Mouse (Mus musculus) heart, embryonic 11.5 days (tissue): Measurements from ENCODE around the gene Slc9a9. TPM values are rescaled to one million over a fixed set of nuclear protein-coding genes. Genes with fewer than 3 reads are reported as not detected.

Experiments used
- ATAC-seq: fragments of 200-750 bp; cut with Nextera tagmentation; replicated peaks from 2 replicates; pipeline ENCODE4 v1.8.0; 2017; ENCODE audit warnings: moderate library complexity; ENCODE audit not compliant: insufficient number of reproducible peaks, low FRiP score, low TSS enrichment
- H3K27ac ChIP-seq: fragments of 300-500 bp; sonication (generic); 2 replicates; pipeline ENCODE4 v1.5.1; 2014; ENCODE audit warnings: mild to moderate bottlenecking, low read depth, low read length
- H3K27me3 ChIP-seq: fragments of 300-500 bp; sonication (generic); 2 replicates; pipeline ENCODE4 v1.6.1; 2014; ENCODE audit warnings: mild to moderate bottlenecking, low read length, mixed read lengths; ENCODE audit not compliant: control insufficient read depth, insufficient read depth
- H3K36me3 ChIP-seq: fragments of 300-500 bp; sonication (generic); 2 replicates; pipeline ENCODE4 v1.6.1; 2014; ENCODE audit warnings: mild to moderate bottlenecking, low read length, moderate library complexity, mixed read lengths; ENCODE audit not compliant: control insufficient read depth, insufficient read depth
- H3K4me1 ChIP-seq: fragments of 300-500 bp; sonication (generic); 2 replicates; pipeline ENCODE4 v1.6.1; 2014; ENCODE audit warnings: low read length; ENCODE audit not compliant: control insufficient read depth, insufficient read depth
- H3K4me2 ChIP-seq: fragments of 300-500 bp; sonication (generic); 2 replicates; pipeline ENCODE4 v1.6.1; 2014; ENCODE audit warnings: mild to moderate bottlenecking, moderate library complexity
- H3K4me3 ChIP-seq: fragments of 300-500 bp; sonication (generic); 2 replicates; pipeline ENCODE4 v1.5.1; 2014; ENCODE audit warnings: low read depth, low read length
- H3K9ac ChIP-seq: fragments of 300-500 bp; sonication (generic); 2 replicates; pipeline ENCODE4 v1.6.1; 2014; ENCODE audit warnings: mild to moderate bottlenecking, low read depth, low read length, moderate library complexity
- H3K9me3 ChIP-seq: fragments of 300-500 bp; sonication (generic); replicated peaks from 2 replicates; pipeline ENCODE4 v1.6.1; 2016; ENCODE audit warnings: low read length; ENCODE audit not compliant: control insufficient read depth
- WGBS: fragments of 180-500 bp; shearing (Covaris S2); extraction: QIAGEN DNeasy Blood & Tissue Kit; methylation state at CpG from one replicate; pipeline ENCODE4 v1.1.7; 2014; ENCODE audit not compliant: insufficient replicate concordance; 5-methylcytosine and 5-hydroxymethylcytosine counted together
- polyA plus RNA-seq: library from polyadenylated mRNA; unstranded; fragments of >200 nt; fragmentation: Nextera tagmentation; extraction: Ambion mirVana; gene quantifications from 2 replicates; pipeline ENCODE4 v1.2.1, GENCODE M21; 2014

The Slc9a9 gene
- polyA plus RNA-seq, 1 experiment from 2014 or later = 4.1 TPM

- WGBS = 70% methylated on average over 3 of the region's 3 CpGs
- no peaks in the 10 kb centered on the region for H3K27me3 ChIP-seq
- ATAC-seq = no peak
- no peak overlapping the region for H3K4me2 ChIP-seq
- H3K27ac ChIP-seq = no peak overlapping the region
- H3K4me3 ChIP-seq = no peak overlapping the region
- 0 out of 2 replicates have a peak, but pooled peaks cover 2% of the 10 kb centered on the region for H3K4me1 ChIP-seq
- no peak overlapping the region for H3K9ac ChIP-seq
- H3K9me3 ChIP-seq = no peaks in the 10 kb centered on the region
- no peaks in the 10 kb centered on the region for H3K36me3 ChIP-seq
Observed at GRCm38 (mm10) chr9:95078626-95079025, 408.9 kb downstream of the Slc9a9 start.

- no peaks in the 10 kb centered on the region for H3K27me3 ChIP-seq
- H3K9me3 ChIP-seq = no peaks in the 10 kb centered on the region
- H3K9ac ChIP-seq = no peak overlapping the region
- no peak overlapping the region for H3K4me3 ChIP-seq
- no peaks in the 10 kb centered on the region for H3K36me3 ChIP-seq
- H3K4me1 ChIP-seq = no peaks in the 10 kb centered on the region
- H3K4me2 ChIP-seq = no peak overlapping the region
- ATAC-seq = no peak
- H3K27ac ChIP-seq = no peak overlapping the region
Observed at GRCm38 (mm10) chr9:95079951-95080350, 410.2 kb downstream of the Slc9a9 start.

- Histone ChIP-seq H3K9ac (no peak overlapping the region), H3K4me2 (no peak overlapping the region), H3K9me3 (no peaks in the 10 kb centered on the region), H3K4me1 (no peaks in the 10 kb centered on the region), H3K27me3 (no peaks in the 10 kb centered on the region), H3K27ac (no peak overlapping the region), H3K36me3 (no peaks in the 10 kb centered on the region), H3K4me3 (no peak overlapping the region)
- ATAC-seq = no peak
- 75% methylated on average over 8 of the region's 8 CpGs for WGBS
Observed at GRCm38 (mm10) chr9:95086109-95086821, 416.6 kb downstream of the Slc9a9 start.

- Histone ChIP-seq H3K9ac (no peak overlapping the region), H3K9me3 (no peaks in the 10 kb centered on the region), H3K36me3 (no peaks in the 10 kb centered on the region), H3K27ac (no peak overlapping the region), H3K4me3 (no peak overlapping the region), H3K4me2 (no peak overlapping the region), H3K4me1 (no peaks in the 10 kb centered on the region), H3K27me3 (no peaks in the 10 kb centered on the region)
- 87% methylated on average over 4 of the region's 4 CpGs for WGBS
- ATAC-seq = no peak
Observed at GRCm38 (mm10) chr9:95088221-95088620, 418.5 kb downstream of the Slc9a9 start.

- Histone ChIP-seq H3K4me2 (no peak overlapping the region), H3K4me1 (no peaks in the 10 kb centered on the region), H3K36me3 (no peaks in the 10 kb centered on the region), H3K27me3 (no peaks in the 10 kb centered on the region), H3K27ac (no peak overlapping the region), H3K4me3 (no peak overlapping the region), H3K9me3 (no peaks in the 10 kb centered on the region), H3K9ac (no peak overlapping the region)
- no peak for ATAC-seq
- WGBS = 75% methylated on average over 6 of the region's 6 CpGs
Observed at GRCm38 (mm10) chr9:95089050-95089449, 419.3 kb downstream of the Slc9a9 start.

GRCm38 (mm10) chr9:95096486-95096885 lies 426.8 kb downstream of the Slc9a9 start:
- Histone ChIP-seq H3K4me1 (no peaks in the 10 kb centered on the region), H3K4me3 (no peak overlapping the region), H3K9me3 (no peaks in the 10 kb centered on the region), H3K9ac (no peak overlapping the region), H3K4me2 (no peak overlapping the region), H3K27me3 (no peaks in the 10 kb centered on the region), H3K27ac (no peak overlapping the region), H3K36me3 (no peaks in the 10 kb centered on the region)
- WGBS = 92% methylated on average over 3 of the region's 3 CpGs
- no peak for ATAC-seq

GRCm38 (mm10) chr9:95105768-95106167 lies 436.1 kb downstream of the Slc9a9 start:
- H3K27me3 ChIP-seq = no peaks in the 10 kb centered on the region
- no peak overlapping the region for H3K4me3 ChIP-seq
- H3K9ac ChIP-seq = no peak overlapping the region
- H3K36me3 ChIP-seq = no peaks in the 10 kb centered on the region
- no peaks in the 10 kb centered on the region for H3K4me1 ChIP-seq
- ATAC-seq = no peak
- 79% methylated on average over 6 of the region's 6 CpGs for WGBS
- H3K9me3 ChIP-seq = no peaks in the 10 kb centered on the region
- H3K4me2 ChIP-seq = no peak overlapping the region
- no peak overlapping the region for H3K27ac ChIP-seq

GRCm38 (mm10) chr9:95109799-95110198 lies 440.1 kb downstream of the Slc9a9 start:
- Histone ChIP-seq H3K9ac (no peak overlapping the region), H3K4me3 (no peak overlapping the region), H3K9me3 (no peaks in the 10 kb centered on the region), H3K36me3 (no peaks in the 10 kb centered on the region), H3K27me3 (no peaks in the 10 kb centered on the region), H3K4me2 (no peak overlapping the region), H3K4me1 (no peaks in the 10 kb centered on the region), H3K27ac (no peak overlapping the region)
- ATAC-seq = no peak

- no peak for ATAC-seq
- no peak overlapping the region for H3K27ac ChIP-seq
- no peaks in the 10 kb centered on the region for H3K36me3 ChIP-seq
- no peak overlapping the region for H3K4me2 ChIP-seq
- no peaks in the 10 kb centered on the region for H3K9me3 ChIP-seq
- H3K27me3 ChIP-seq = no peaks in the 10 kb centered on the region
- no peak overlapping the region for H3K9ac ChIP-seq
- H3K4me3 ChIP-seq = no peak overlapping the region
- WGBS = 70% methylated on average over 5 of the region's 5 CpGs
- H3K4me1 ChIP-seq = no peaks in the 10 kb centered on the region
Observed at GRCm38 (mm10) chr9:95110768-95111167, 441.1 kb downstream of the Slc9a9 start.
